Mouse (Mus musculus) heart, postnatal 4 days (tissue): Measurements from ENCODE around the gene Ranbp3. TPM values are rescaled to one million over a fixed set of nuclear protein-coding genes. Genes with fewer than 3 reads are reported as not detected.

Experiments used
- DNase-seq: peaks from one replicate; pipeline ENCODE4 v3.0.0; 2021
- total RNA-seq, 2 experiments: library from RNA; stranded (reverse); gene quantifications; 2 replicates each; pipeline ENCODE4 v1.2.3; 2021

Gene Ranbp3
- total RNA-seq, 2 experiments from 2014 or later, result 60.5 to 61.8 TPM

DNA sequence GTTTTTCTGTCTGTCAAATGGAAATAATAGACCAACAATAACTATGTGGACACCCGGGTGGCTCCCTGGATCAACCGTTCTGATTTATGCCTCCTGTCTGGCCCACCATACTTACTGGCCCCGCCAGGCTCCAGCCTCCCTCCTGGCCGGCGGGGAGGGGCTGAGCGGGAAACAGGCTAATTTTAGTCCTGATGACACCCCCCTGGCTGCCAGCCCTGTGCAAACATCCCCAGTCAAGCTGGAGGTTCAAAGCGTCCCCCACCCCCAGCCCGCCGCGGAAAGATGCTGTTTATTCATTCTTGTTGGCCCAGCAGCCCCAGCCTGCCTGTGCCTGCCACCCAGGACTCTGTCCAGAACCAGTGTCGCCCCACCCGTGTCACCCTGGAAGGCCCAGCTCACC, 55.0 kb downstream of the Ranbp3 start:
- peak; percentile 69 for DNase-seq

DNA sequence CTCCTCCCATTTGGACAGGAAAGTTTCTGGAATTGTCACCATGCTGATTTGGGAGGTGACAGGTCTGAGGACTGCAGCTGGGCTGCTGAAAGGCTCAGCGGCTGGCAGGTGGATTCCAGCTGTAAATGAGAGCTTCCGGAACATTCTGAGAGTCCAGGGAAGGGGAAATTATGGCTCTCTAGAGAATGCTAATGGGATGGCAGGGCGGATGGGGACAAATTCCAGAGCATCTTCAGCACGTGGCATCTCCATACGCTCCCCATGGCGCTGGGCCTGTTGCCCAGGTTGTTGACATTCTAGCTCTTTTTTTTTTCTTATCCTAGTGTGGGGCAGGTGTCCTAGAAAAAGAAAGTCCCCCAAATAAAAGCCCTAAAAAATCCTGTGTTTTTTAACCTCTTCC, 56.1 kb downstream of the Ranbp3 start:
- no peak for DNase-seq

DNA sequence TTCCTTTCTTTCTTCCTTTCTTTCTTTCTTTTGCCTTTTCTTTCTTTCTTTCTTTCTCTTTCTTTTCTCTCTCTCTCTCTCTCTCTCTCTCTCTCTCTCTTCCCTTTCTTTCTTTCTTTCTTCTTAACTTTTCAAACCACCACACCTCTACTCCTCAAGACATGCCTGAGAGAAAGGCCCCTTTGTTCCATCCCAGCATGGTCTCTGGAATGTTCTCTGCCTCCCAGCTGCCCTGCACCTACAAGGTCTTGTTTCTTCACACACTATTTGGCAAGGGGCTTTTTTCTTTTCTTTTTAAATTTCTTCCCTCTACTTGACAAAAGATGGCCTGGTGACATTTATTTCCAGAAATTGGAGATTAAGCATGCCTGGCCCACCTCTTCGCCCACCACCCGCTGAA, 56.6 kb downstream of the Ranbp3 start:
- DNase-seq, result no peak

DNA sequence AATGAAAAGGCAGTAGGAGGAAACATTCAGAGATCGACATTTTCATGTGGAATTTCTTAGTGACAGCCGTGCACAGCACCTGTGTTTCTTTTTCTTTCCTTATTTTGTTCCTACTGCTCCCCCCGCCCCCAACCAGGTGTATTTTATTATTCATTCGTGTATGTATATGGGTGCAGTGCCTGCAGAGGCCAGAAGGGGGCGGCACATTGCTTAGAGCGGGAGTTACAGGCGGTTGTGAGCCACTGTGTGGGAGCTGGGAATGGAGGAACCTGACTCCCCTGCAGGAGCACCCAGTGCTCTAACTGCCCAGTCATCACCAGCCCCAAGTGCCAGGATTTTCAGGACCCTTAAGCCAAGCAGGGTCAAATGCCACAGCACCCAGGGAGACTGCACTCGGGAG, 63.4 kb downstream of the Ranbp3 start:
- DNase-seq, result no peak

DNA sequence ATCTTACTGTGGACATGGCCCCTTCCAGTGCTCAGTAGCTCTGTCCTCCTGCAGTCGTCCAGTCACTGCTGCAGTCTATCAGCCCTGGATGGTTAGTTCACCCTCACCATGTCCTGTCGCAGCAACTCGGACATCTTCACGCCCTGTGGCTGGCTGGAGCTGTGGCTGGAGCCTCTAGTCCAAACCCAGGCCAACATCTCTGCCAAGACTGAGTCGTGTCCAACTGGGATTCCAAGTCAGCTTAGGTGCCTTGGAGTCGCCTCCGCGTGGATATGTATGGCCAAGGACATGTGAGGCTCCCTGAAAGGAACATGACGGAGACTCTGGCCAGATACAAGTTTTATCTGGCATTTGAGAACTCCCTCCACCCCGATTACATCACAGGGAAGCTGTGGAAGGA, 65.1 kb downstream of the Ranbp3 start:
- no peak for DNase-seq

DNA sequence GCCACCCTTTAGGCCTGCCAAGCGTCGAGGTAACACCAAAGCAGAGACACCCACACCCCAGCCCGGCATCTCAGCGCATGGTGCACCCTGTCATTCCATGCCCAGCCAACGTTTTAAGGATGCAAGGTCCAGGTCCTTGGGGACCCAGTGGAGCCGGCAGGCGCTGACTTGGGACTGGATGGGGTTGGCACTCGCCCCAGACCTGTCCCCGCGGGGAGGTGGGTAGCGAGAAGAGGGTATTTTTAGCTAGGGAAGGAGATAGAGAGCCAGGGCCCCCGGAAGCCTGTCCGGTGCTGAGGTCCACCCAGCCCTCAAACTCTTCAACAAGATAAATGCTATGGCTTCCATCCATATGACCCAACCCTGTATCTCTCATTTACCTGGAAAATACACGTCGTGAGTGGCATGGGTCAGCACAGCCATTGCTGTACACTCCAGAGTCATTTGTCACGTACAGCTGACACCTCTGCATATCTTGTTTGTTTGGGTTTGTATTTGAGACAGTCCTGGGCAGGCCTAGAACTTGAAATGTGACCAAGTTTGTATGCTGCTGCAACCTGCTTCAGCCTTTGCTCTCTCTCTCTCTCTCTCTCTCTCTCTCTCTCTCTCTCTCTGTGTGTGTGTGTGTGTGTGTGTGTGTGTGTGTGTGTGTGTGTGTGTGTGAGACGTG, 67.2 kb downstream of the Ranbp3 start:
- DNase-seq, result peak; percentile 83

DNA sequence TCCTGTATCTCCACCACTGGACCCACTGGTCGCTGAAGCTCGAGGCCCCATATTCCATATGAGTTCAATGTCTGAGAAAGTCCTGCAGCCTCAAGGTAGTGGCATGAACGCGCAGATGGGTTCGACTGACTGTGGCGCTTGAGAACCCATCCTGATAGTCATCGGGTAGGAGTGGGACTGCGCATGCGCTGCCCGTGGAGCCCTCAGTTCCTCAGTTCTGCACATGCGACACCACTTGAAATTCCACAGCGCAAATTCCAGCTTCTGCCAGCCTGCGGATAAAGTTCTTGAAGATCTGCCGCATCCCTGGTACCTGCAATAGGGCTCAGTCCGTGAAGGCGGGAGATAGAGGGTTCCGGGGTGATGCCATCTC, 67.7 kb downstream of the Ranbp3 start:
- DNase-seq, result no peak

DNA sequence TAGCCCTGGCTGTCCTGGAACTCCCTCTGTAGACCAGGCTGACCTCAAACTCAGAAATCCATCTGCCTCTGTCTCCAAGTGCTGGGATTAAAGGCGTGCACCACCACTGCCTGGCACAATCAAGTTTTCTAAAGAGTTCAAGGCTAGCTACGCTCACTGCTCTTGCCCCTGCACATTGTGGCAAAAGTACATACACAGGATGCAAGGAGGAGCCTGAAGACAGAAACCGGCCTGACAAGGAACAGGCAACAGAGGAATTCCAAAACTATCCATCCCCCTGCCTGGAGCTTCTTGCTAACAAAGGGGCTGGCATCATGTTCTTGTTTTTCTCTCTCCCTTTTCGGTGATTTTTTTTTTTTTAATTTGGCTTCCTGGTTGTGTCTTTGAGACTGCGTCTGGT, 71.1 kb downstream of the Ranbp3 start:
- no peak for DNase-seq

DNA sequence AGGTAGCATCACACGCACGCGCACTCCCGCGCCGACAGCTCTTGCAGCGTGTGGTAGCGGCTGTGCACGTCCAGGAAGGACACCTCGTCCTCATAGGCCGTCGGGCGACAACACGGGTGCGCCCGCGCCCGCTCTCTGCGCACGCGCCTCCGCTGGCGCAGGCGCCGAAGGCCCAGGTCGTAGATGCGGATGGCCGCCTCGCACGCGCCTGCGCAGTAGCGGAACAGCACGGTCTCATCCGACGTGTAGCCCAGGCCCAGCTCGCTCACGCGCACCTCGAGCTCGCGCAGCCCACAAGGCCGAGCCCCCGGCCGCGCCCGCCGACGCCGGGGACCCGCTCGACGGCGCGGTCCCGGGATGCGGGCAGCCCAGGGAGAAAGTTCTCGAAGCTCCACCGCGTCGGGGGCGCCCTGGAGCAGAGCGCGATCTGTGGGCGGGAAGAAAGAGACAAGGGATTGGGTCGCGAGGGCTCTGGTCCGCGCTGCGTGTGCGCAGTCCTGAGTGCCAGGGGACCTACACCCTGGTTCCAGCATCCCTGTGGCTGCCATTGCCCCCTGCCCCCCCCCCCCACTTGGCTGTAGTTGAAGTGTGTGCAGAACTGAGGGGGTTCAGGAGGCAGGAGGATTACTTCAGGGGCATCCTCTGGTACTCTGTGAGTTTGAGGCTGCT, 78.4 kb downstream of the Ranbp3 start:
- peak; percentile 60 for DNase-seq

DNA sequence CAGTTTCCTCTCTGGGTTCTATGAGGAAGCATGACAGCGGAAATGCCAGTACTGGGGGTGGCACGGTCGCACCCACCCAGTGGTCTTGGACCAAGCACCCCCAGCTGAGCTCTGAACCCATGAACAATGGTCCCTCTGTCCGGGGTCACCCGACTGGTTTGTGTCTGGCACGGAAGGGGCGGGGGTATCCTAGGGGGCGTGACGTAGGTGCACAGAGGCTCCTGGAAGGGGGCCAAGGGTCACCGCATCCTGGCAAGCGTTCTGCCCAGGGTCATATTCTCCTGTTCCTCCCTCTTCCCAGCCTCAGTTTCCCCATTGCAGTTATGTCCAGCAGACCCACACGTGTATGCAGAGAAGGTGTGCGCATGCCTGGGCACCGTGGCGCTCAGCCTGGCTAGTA, 80.4 kb downstream of the Ranbp3 start:
- no peak for DNase-seq

DNA sequence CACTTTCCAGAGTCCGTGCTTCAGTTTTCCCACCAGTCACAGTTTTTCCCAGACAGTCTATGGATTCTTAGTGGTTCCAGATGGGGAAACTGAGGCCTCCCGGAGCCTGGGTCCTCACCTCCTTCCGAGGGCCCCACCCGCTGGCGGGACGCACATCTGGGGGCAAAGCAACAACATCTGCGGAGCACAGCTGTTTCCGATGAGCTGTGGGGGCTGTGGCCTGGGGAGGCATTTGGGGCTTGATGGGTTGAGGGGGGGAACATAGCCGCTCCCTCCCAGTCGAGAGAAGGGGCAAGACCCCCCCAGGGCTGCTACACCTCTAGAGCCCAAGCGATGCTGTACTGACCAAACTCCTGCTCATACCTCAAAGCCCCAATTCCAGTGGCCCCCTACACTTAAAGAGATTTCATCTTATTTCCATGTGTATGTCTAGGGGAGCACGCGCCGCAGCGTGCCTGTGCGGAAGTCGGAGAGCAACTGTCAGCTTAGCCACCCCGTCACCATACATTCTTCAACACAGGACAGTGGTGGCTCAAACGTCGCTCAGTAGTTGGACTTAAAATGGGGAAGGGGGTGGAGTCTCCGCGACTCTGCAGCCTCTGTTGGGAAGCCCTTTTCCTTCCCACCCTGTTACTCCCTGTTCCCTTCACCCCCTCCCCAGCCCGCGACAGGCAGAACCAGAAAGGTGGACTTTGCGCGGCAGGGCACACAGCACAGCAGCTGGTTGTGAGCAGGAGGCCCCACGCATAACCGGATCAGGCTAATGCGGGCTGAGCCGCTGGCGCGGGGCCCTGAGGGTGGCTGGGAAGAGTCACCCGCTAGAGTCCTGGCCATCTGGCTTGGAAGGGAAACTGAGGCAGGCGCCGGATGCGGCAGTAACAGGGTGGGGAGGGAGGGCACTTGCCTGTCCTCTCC, 81.4 kb downstream of the Ranbp3 start:
- DNase-seq, result no peak

DNA sequence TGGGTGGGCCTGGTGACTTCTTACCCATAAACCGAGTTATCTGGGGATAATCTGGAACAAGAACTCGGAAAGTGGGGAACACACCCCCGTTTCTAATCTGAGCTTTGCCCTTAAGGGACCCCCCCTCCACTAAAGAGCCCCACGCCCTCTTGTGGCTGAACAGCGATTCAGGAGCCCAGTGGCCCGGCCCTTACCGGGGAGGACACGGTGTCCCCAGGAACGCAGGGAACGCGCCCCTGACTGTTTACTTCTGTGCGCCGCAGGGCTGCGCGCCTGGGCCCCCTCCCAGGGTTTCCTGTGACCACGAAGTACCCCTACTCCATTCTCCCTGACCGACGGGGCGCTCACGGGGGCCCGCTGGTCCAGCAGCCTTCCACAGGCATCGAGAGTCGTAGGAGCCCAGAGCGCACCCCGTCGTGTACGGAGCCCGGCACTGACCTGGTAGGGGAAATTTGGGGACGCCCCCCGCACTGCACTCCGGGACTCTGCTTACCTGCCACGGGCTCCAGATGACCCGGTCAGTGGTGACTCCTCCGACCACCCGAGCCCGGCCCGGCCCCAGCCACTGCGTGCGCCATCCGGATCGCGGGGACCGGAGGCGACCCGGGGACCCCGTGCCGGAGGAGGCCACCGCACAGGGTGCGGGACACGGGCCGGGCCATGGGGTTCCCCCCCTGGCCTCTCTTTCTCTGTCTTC, 83.8 kb downstream of the Ranbp3 start:
- peak; percentile 63 for DNase-seq

DNA sequence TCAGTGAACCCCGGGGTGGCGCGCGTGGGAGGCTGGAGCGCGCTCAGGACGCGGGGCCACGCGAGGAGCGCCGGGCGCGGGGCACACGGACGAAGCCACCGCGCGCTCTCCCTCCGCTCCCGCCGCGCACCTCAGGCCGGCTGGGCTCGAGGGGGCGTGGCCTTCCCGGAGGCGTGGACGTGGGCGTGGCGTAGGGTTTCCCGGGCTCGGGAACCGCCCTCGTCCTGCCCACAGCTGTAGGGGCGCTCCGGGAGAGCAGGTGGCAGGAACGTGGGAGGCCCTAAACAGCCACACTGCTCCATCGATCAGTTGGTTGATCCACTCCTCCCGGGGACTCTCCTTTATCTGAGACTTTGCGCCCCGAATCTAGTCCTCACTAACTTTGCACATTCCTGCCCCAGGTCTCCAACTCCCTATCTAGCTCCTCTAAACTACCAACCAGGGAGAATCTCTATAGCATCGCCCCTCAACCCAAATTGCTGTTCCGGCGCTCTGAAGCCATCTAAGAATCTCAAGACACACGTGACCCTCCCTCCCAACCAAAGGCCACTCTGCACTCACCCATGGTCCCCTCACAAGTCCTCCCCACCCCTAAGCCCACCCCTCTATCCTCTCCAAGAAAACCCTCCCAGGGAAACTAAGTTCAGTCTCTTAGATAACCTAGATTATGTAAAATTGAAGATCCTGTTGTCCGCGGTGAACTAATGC, 84.5 kb downstream of the Ranbp3 start, which contains the start of gene Nrtn:
Nrtn (minus strand) TSS at position 115 of the 708 bp plus-strand sequence.
- peak; percentile 92 for DNase-seq

DNA sequence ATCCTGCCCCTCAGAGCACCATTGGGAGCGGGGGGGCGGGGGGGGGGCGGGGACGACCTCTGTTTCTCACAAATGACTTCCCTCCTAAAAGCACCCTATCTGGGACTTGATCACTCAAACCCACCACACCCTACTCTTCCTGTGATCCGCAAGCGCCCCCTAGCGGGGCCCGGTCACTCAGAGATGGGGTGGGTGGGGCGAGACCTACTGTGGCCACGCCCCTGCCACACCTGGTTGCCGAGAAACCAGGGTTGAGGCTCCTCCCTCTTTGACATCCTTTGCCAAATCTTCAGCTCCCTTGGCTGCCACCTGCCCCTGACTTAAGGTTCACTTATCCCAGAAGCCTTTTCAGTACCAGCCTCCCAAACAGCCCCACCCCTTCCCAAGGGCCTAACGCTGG, 85.0 kb downstream of the Ranbp3 start:
- peak; percentile 77 for DNase-seq

DNA sequence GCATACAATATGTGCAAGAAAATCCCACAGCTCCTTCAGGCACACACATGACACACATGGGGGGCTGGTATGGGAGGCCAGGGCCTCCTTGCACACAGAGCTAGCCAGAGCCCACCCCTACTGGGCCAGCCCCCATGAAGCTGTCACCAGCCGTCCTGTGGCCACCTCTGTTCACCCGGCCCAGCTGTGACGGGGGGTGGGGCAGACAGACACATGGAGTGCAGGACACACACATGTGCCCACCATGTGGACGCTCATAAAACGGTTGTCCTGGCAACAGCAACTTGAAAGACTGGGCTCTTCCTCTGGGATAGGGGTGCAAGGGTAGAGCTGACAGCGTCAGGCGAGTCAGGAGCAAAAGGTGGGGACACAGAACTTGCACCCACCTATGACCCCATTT, 86.2 kb downstream of the Ranbp3 start:
- DNase-seq, result no peak

DNA sequence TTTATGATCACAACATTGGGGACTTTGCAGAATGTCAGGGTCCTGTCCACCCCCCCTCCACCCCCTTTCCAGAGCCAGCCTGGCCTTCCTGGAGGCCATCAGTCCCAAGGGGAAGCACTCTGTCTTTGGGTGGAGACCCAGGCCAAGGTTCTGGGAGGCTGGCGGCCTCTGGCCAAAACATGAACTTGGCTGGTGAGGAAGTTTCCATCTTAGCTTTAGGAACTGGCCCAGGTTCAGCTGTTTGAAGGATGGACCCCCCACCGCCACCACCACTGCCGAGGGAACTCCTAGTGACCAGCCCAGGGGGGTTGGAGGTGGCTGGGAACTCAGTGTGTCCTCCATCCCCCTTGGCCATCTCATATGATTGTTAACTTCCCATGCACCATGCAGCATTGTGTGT, 88.0 kb downstream of the Ranbp3 start:
- DNase-seq, result no peak

Other genes starting within 250 kb of the Ranbp3 start
- 100 to 1,000 TPM; 140 to 141 TPM for gene Ptprs, start 196.8 kb upstream of the Ranbp3 start, total RNA-seq
- gene Znrf4, start 160.9 kb upstream of the Ranbp3 start, total RNA-seq, result not detected
- under 1 TPM; 0.54 to 0.71 TPM for gene Gm20219, start 118.9 kb upstream of the Ranbp3 start, total RNA-seq
- 10 to 100 TPM; 69.2 to 70.0 TPM for gene Safb2, start 88.7 kb upstream of the Ranbp3 start, total RNA-seq
- 10 to 100 TPM; 89.2 to 92.5 TPM for gene Safb, start 88.5 kb upstream of the Ranbp3 start, total RNA-seq
- gene 2410015M20Rik, start 63.5 kb upstream of the Ranbp3 start, total RNA-seq, result 100 to 1,000 TPM; 295 to 325 TPM
- 100 to 1,000 TPM; 921 to 984 TPM for gene Rpl36, start 59.9 kb upstream of the Ranbp3 start, total RNA-seq
- 10 to 100 TPM; 89.0 to 90.5 TPM for gene Lonp1, start 46.4 kb upstream of the Ranbp3 start, total RNA-seq
- gene Catsperd, start 45.2 kb upstream of the Ranbp3 start, total RNA-seq, result under 1 TPM; 0.17 to 0.20 TPM
- gene Ndufa11, start 44.5 kb downstream of the Ranbp3 start, total RNA-seq, result 100 to 1,000 TPM; 705 to 809 TPM
- 1 to 10 TPM; 5.3 to 8.0 TPM for gene Vmac, start 44.7 kb downstream of the Ranbp3 start, total RNA-seq
- gene Nrtn, start 84.2 kb downstream of the Ranbp3 start, total RNA-seq, result 10 to 100 TPM; 22.4 to 22.5 TPM
- 10 to 100 TPM; 22.8 to 23.5 TPM for gene Dus3l, start 91.5 kb downstream of the Ranbp3 start, total RNA-seq
- under 1 TPM; 0.41 to 0.61 TPM for gene Prr22, start 97.0 kb downstream of the Ranbp3 start, total RNA-seq
- 1 to 10 TPM; 8.1 to 9.3 TPM for gene Rfx2, start 157.7 kb downstream of the Ranbp3 start, total RNA-seq
- gene Acsbg2, start 201.2 kb downstream of the Ranbp3 start, total RNA-seq, result not detected
- gene 1700061G19Rik, start 202.2 kb downstream of the Ranbp3 start, total RNA-seq, result under 1 TPM; 0.16 to 0.21 TPM